Mouse (Mus musculus) MEL (cell line): Measurements from ENCODE around the gene Akap13. TPM values are rescaled to one million over a fixed set of nuclear protein-coding genes. Genes with fewer than 3 reads are reported as not detected.

Experiments used
- DNase-seq: peaks from one replicate; pipeline ENCODE4 v3.0.0; 2011; ENCODE audit warnings: low read depth, low spot score
- H3K27ac ChIP-seq: 2 replicates; pipeline ENCODE4 v1.5.1; 2012; ENCODE audit warnings: low read depth, mild to moderate bottlenecking, control low read depth, low read length, moderate library complexity; ENCODE audit not compliant: control insufficient read depth
- H3K27me3 ChIP-seq, 2 experiments: fragments of 150-350 bp in 1 of 2; sonication (generic) in 1 of 2; 2 replicates each; pipeline ENCODE4 v1.6.1; 2012; ENCODE audit warnings: low read length in 2 of 2, mild to moderate bottlenecking in 2 of 2, improper control_type of control experiment in 1 of 2, moderate library complexity in 1 of 2; ENCODE audit not compliant: insufficient read depth in 2 of 2, control insufficient read depth in 1 of 2
- H3K36me3 ChIP-seq, 2 experiments: 2 replicates each; pipeline ENCODE4 v1.6.1; 2012 to 2014; ENCODE audit warnings: low read length in 2 of 2, improper control_type of control experiment in 1 of 2, inconsistent platforms in 1 of 2, mild to moderate bottlenecking in 1 of 2; ENCODE audit not compliant: insufficient read depth in 2 of 2, control insufficient read depth in 1 of 2
- H3K4me1 ChIP-seq, 2 experiments: fragments of 150-350 bp in 1 of 2; sonication (generic) in 1 of 2; 2 replicates each; pipeline ENCODE4 v1.6.1; 2012; ENCODE audit warnings: low read length in 2 of 2, improper control_type of control experiment in 1 of 2, mild to moderate bottlenecking in 1 of 2; ENCODE audit not compliant: insufficient read depth in 2 of 2, control insufficient read depth in 1 of 2
- H3K4me3 ChIP-seq, 2 experiments: fragments of 150-350 bp in 1 of 2; sonication (generic) in 1 of 2; 2 replicates each; pipeline ENCODE4 v1.5.1; 2012; ENCODE audit warnings: low read depth in 2 of 2, low read length in 2 of 2, mild to moderate bottlenecking in 2 of 2, moderate library complexity in 2 of 2, control low read depth in 1 of 2, improper control_type of control experiment in 1 of 2; ENCODE audit not compliant: control insufficient read depth in 1 of 2, insufficient read depth in 1 of 2
- H3K79me2 ChIP-seq: 2 replicates; pipeline ENCODE4 v1.6.1; 2012; ENCODE audit warnings: mild to moderate bottlenecking, low read length, moderate library complexity; ENCODE audit not compliant: control insufficient read depth, poor library complexity, insufficient read depth
- H3K9ac ChIP-seq: 2 replicates; pipeline ENCODE4 v1.6.1; 2012; ENCODE audit warnings: low read depth, mild to moderate bottlenecking, control low read depth, low read length, moderate library complexity; ENCODE audit not compliant: control insufficient read depth, poor library complexity, severe bottlenecking
- H3K9me3 ChIP-seq: fragments of 150-350 bp; sonication (generic); replicated peaks from 2 replicates; pipeline ENCODE4 v1.6.1; 2012; ENCODE audit warnings: mild to moderate bottlenecking, low read length, improper control_type of control experiment, moderate library complexity; ENCODE audit not compliant: insufficient read depth
- BHLHE40 ChIP-seq: IDR thresholded peaks from 2 replicates; pipeline ENCODE4 v1.6.1; 2012; ENCODE audit warnings: low read depth, mild to moderate bottlenecking, inconsistent platforms, low read length, improper control_type of control experiment, borderline replicate concordance
- ELF1 ChIP-seq: IDR thresholded peaks from 2 replicates; pipeline ENCODE4 v1.6.1; 2014; ENCODE audit warnings: low read depth, mild to moderate bottlenecking, inconsistent platforms, low read length, improper control_type of control experiment, moderate library complexity
- MAFK ChIP-seq: IDR thresholded peaks from 2 replicates; pipeline ENCODE4 v1.6.1; 2011; ENCODE audit warnings: low read depth, mild to moderate bottlenecking, low read length, improper control_type of control experiment, borderline replicate concordance
- MYB ChIP-seq: IDR thresholded peaks from 2 replicates; pipeline ENCODE4 v1.6.1; 2011; ENCODE audit warnings: mild to moderate bottlenecking, low read depth, low read length, improper control_type of control experiment
- NELFE ChIP-seq: IDR thresholded peaks from 2 replicates; pipeline ENCODE4 v1.6.1; 2011; ENCODE audit warnings: low read depth, low read length, improper control_type of control experiment
- NRF1 ChIP-seq: IDR thresholded peaks from 2 replicates; pipeline ENCODE4 v1.6.1; 2014; ENCODE audit warnings: low read depth, mild to moderate bottlenecking, inconsistent platforms, low read length, improper control_type of control experiment, moderate library complexity; ENCODE audit not compliant: poor library complexity, insufficient read depth, severe bottlenecking
- POLR2A ChIP-seq, 2 experiments: IDR thresholded peaks; 2 replicates each; pipeline ENCODE4 v1.6.1; 2011 to 2012; ENCODE audit warnings: low read length in 2 of 2, mild to moderate bottlenecking in 2 of 2, control low read depth in 1 of 2, improper control_type of control experiment in 1 of 2, low read depth in 1 of 2, moderate library complexity in 1 of 2; ENCODE audit not compliant: control insufficient read depth in 1 of 2, insufficient read depth in 1 of 2, poor library complexity in 1 of 2
- RCOR1 ChIP-seq: IDR thresholded peaks from 2 replicates; pipeline ENCODE4 v1.6.1; 2012; ENCODE audit warnings: low read depth, mild to moderate bottlenecking, inconsistent platforms, low read length, improper control_type of control experiment
- SIN3A ChIP-seq: IDR thresholded peaks from 2 replicates; pipeline ENCODE4 v1.6.1; 2012; ENCODE audit warnings: low read length, improper control_type of control experiment, inconsistent platforms
- SMC3 ChIP-seq: IDR thresholded peaks from 2 replicates; pipeline ENCODE4 v1.6.1; 2011; ENCODE audit warnings: low read depth, low read length, improper control_type of control experiment
- TBP ChIP-seq: IDR thresholded peaks from 2 replicates; pipeline ENCODE4 v1.8.0; 2011; ENCODE audit warnings: low read depth, low read length, improper control_type of control experiment
- TCF12 ChIP-seq: IDR thresholded peaks from 2 replicates; pipeline ENCODE4 v1.6.1; 2014; ENCODE audit warnings: low read depth, mild to moderate bottlenecking, inconsistent platforms, low read length, improper control_type of control experiment, moderate library complexity
- USF1 ChIP-seq: IDR thresholded peaks from 2 replicates; pipeline ENCODE4 v1.6.1; 2014; ENCODE audit warnings: low read depth, mild to moderate bottlenecking, inconsistent platforms, low read length, improper control_type of control experiment, moderate library complexity
- ZC3H11A ChIP-seq: IDR thresholded peaks from 2 replicates; pipeline ENCODE4 v1.6.1; 2012; ENCODE audit warnings: low read depth, mild to moderate bottlenecking, inconsistent platforms, low read length, improper control_type of control experiment
- ZKSCAN1 ChIP-seq: IDR thresholded peaks from 2 replicates; pipeline ENCODE4 v1.6.1; 2012; ENCODE audit warnings: low read depth, mild to moderate bottlenecking, inconsistent platforms, low read length, improper control_type of control experiment, moderate library complexity
- ZMIZ1 ChIP-seq: IDR thresholded peaks from 2 replicates; pipeline ENCODE4 v1.6.1; 2012; ENCODE audit warnings: low read depth, mild to moderate bottlenecking, inconsistent platforms, low read length, improper control_type of control experiment, moderate library complexity
- ZNF384 ChIP-seq: IDR thresholded peaks from 2 replicates; pipeline ENCODE4 v1.6.1; 2012; ENCODE audit warnings: low read depth, mild to moderate bottlenecking, inconsistent platforms, low read length, improper control_type of control experiment
- polyA plus RNA-seq, 2 experiments: library from polyadenylated mRNA; stranded (reverse) in 1 of 2; unstranded in 1 of 2; fragments of >175 nt in 1 of 2; fragments of >200 nt in 1 of 2; gene quantifications; 2 replicates each; pipeline versions ENCODE4 v1.2.1 to v1.2.4; 2012; ENCODE audit warnings: low replicate concordance in 2 of 2, low read depth in 1 of 2; ENCODE audit not compliant: insufficient read length in 2 of 2, insufficient read depth in 1 of 2, missing spikeins in 1 of 2
- total RNA-seq: library from RNA; depleted of rRNA; stranded (reverse); fragments of 300-350 nt; gene quantifications from 2 replicates; pipeline ENCODE4 v1.2.3, GENCODE M21; 2012

Akap13 gene
- total and polyA plus RNA-seq, 3 experiments, result 4.1 to 4.5 TPM; not detected in 1

GRCm38 (mm10) chr7:75456152-75456888, 986 bp downstream of the Akap13 start:
- Histone ChIP-seq H3K36me3 (peaks cover 0 to 7% of the 10 kb centered on the region in 2 experiments; a peak in 2 of 4 replicates), H3K4me3 (peak overlapping the region; percentile 85 to 93), H3K79me2 (peaks cover 2% of the 10 kb centered on the region; the same call in 1 of the 2 replicates), H3K27me3 (no peaks in the 10 kb centered on the region), H3K9me3 (no peaks in the 10 kb centered on the region), H3K4me1 (peaks cover 4 to 9% of the 10 kb centered on the region in 2 experiments), H3K27ac (no peak overlapping the region), H3K9ac (peak overlapping the region; percentile 85)
- DNase-seq, result peak; percentile 51
- TF ChIP-seq TCF12, result no peak
- TF ChIP-seq ZMIZ1, result no peak
- TF ChIP-seq ELF1, result no peak
- TF ChIP-seq POLR2A (IDR thresholded peaks at IDR 0.05; ENCODE audit: control insufficient read depth in 1 of 2, insufficient read depth in 1 of 2, low read depth in 1 of 2, low read length in 2 of 2, poor library complexity in 1 of 2), result no peak
- no peak for TF ChIP-seq ZNF384
- no peak for TF ChIP-seq TBP
- no peak for TF ChIP-seq NELFE
- no peak for TF ChIP-seq USF1
- no peak; the same call in 1 of the 2 replicates for TF ChIP-seq SIN3A
- no peak for TF ChIP-seq NRF1
- no peak for TF ChIP-seq ZC3H11A
- no peak for TF ChIP-seq ZKSCAN1
- no peak for TF ChIP-seq MYB
- TF ChIP-seq SMC3, result no peak
- TF ChIP-seq MAFK, result no peak
- TF ChIP-seq RCOR1, result no peak

GRCm38 (mm10) chr7:75460290-75460689, 5.0 kb downstream of the Akap13 start:
- DNase-seq, result no peak
- H3K36me3 ChIP-seq, result peaks cover 0 to 9% of the 10 kb centered on the region in 2 experiments; a peak in 2 of 4 replicates
- no peak overlapping the region for H3K9ac ChIP-seq
- H3K79me2 ChIP-seq, result peaks cover 2% of the 10 kb centered on the region; the same call in 1 of the 2 replicates
- no peak for TF ChIP-seq BHLHE40
- TF ChIP-seq, all 39 proteins: peak for 0
- no peak overlapping the region for H3K4me3 ChIP-seq
- no peaks in the 10 kb centered on the region for H3K27me3 ChIP-seq
- no peaks in the 10 kb centered on the region for H3K9me3 ChIP-seq
- no peak overlapping the region for H3K27ac ChIP-seq
- peaks cover 4 to 9% of the 10 kb centered on the region in 2 experiments for H3K4me1 ChIP-seq
